Mouse (Mus musculus): Measurements from ENCODE around the gene Gm20425. TPM values are rescaled to one million over a fixed set of nuclear protein-coding genes. Genes with fewer than 3 reads are reported as not detected.

Gene Gm20425
- polyA plus RNA-seq, 1 experiment: not detected

DNA sequence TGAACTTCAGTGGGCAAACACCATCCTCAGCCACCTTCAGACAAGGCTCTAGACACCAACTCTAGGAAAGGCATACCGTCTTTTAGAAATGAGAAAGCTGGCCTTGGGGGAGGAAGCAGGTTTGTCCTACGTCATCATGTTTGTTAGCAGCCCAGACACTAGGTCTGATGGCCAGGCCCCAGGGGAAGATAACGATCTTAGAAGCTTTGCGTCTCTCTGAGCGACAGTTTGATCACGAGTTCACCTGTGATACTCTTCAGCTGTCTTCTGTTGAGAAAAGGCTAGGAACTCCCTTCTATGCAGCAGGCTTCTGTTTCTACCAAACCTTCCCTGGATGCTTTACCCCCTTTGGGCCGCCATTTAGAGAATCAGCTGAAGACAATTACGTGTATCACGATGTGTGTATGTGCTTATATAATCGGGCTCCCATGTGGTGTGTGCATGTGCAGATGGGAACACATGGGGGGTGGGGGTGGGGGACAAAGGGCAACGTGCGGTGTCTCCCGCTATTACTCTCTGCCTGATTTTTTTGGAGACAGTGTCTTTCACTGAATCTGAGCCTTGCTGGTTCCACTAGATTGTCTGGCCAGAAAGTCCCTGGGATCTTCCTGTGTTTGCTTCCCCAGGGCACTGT, 1.6 kb downstream of the Gm20425 start:
- 81% methylated on average over 13 of the region's 13 CpGs for WGBS

DNA sequence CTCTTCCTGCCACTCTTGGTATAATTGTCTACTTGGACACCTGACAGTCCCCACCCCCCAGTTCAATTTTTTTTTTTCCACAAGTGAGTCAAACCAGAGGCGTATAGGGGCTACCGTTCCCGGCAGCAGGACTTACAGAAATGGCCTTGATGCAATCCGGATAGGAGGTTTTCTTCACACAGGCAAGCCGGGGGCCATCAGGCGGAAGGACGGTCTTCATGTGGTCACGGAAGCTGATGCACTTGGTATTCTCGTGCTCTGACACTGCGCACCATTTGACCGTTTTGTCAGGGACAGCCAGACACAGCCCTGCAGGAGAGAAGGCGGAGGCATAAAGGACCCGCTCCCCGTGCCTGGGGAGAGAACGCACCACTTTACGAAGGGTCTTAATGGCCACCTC, 2.3 kb downstream of the Gm20425 start:
- Histone ChIP-seq H3K27ac (ENCODE audit: insufficient read depth, low read depth, low read length) (no peak overlapping the region), H3K4me1 (ENCODE audit: control insufficient read depth, insufficient read depth, low read length) (peaks cover 8% of the 10 kb centered on the region), H3K4me3 (ENCODE audit: insufficient read depth, low read depth, low read length) (no peak overlapping the region)
- TF ChIP-seq CTCF (IDR thresholded peaks at IDR 0.05; ENCODE audit: insufficient read depth, low read depth, low read length) (no peak), POLR2A (IDR thresholded peaks at IDR 0.05; ENCODE audit: insufficient read depth, low read depth, low read length) (no peak)
- whole genome bisulfite sequencing: 95% methylated on average over 16 of the region's 16 CpGs

More for the DNA sequence above, 1.6 kb downstream of the Gm20425 start:
- TF ChIP-seq CTCF (IDR thresholded peaks at IDR 0.05; ENCODE audit: insufficient read depth, low read depth, low read length) (no peak), POLR2A (IDR thresholded peaks at IDR 0.05; ENCODE audit: insufficient read depth, low read depth, low read length) (no peak)
- Histone ChIP-seq H3K4me1 (ENCODE audit: control insufficient read depth, insufficient read depth, low read length) (peaks cover 8% of the 10 kb centered on the region), H3K27ac (ENCODE audit: insufficient read depth, low read depth, low read length) (no peak overlapping the region), H3K4me3 (ENCODE audit: insufficient read depth, low read depth, low read length) (no peak overlapping the region)

- WGBS: 87% methylated on average over 15 of the region's 15 CpGs
- no peak overlapping the region for H3K27ac ChIP-seq (ENCODE audit: insufficient read depth, low read depth, low read length)
- no peak overlapping the region for H3K4me3 ChIP-seq (ENCODE audit: insufficient read depth, low read depth, low read length)
- peaks cover 8% of the 10 kb centered on the region for H3K4me1 ChIP-seq (ENCODE audit: control insufficient read depth, insufficient read depth, low read length)
- TF ChIP-seq CTCF (IDR thresholded peaks at IDR 0.05; ENCODE audit: insufficient read depth, low read depth, low read length): no peak
These were observed 3.3 kb downstream of the Gm20425 start for GRCm38 (mm10) chr9:103226806-103227205.

DNA sequence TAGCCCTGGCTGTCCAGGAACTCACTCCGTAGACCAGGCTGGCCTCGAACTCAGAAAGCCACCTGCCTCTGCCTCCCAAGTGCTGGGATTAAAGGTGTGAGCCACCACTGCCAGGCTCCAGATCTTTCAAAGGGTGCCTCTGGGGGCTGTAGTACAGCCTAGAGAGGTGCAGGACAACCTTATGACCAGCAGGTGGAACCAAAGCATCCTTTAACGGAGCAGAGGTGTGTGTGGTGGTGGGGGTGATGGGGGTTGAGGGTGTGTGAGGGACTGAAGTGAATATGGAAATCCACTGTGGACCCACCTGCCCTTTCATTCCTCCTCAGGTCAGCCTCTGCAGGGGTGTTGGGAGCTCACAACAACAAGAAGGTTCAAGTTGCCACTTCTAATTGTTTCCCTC, 4.6 kb downstream of the Gm20425 start:
- H3K4me3 ChIP-seq (ENCODE audit: insufficient read depth, low read depth, low read length): no peak overlapping the region
- WGBS: 70% methylated on average over 3 of the region's 3 CpGs
- peaks cover 5% of the 10 kb centered on the region for H3K4me1 ChIP-seq (ENCODE audit: control insufficient read depth, insufficient read depth, low read length)
- no peak overlapping the region for H3K27ac ChIP-seq (ENCODE audit: insufficient read depth, low read depth, low read length)
- TF ChIP-seq POLR2A (IDR thresholded peaks at IDR 0.05; ENCODE audit: insufficient read depth, low read depth, low read length) (no peak), CTCF (IDR thresholded peaks at IDR 0.05; ENCODE audit: insufficient read depth, low read depth, low read length) (no peak)

- Histone ChIP-seq H3K27ac (ENCODE audit: insufficient read depth, low read depth, low read length) (no peak overlapping the region), H3K4me1 (ENCODE audit: control insufficient read depth, insufficient read depth, low read length) (no peaks in the 10 kb centered on the region), H3K4me3 (ENCODE audit: insufficient read depth, low read depth, low read length) (no peak overlapping the region)
- TF ChIP-seq CTCF (IDR thresholded peaks at IDR 0.05; ENCODE audit: insufficient read depth, low read depth, low read length) (no peak), POLR2A (IDR thresholded peaks at IDR 0.05; ENCODE audit: insufficient read depth, low read depth, low read length) (no peak)
- 97% methylated on average over 7 of the region's 7 CpGs for WGBS
These were observed 5.4 kb downstream of the Gm20425 start for GRCm38 (mm10) chr9:103224721-103225120.

DNA sequence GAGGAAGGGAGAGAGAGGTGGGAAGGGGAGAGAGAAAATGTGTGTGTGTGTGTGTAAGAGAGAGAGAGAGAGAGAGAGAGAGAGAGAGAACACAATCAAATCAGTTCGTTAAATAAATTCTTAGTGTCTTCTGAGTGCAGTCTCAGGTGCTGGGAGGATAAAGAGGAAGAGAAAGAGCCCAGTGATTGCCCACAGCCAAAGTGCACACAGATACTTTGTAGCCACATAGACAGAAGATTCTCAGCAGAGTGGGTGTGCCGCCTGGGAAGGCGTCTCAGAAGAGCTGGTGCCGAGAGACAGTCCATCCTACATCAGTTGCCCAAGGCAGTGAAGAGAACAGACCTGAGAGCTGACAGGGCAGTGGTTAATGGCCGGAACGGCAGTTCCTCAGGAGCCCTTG, 15.8 kb downstream of the Gm20425 start:
- H3K27ac ChIP-seq (ENCODE audit: insufficient read depth, low read depth, low read length): no peak overlapping the region

GRCm38 (mm10) chr9:103213631-103214030, 16.5 kb downstream of the Gm20425 start:
- Histone ChIP-seq H3K4me1 (ENCODE audit: control insufficient read depth, insufficient read depth, low read length) (no peaks in the 10 kb centered on the region), H3K27ac (ENCODE audit: insufficient read depth, low read depth, low read length) (no peak overlapping the region), H3K4me3 (ENCODE audit: insufficient read depth, low read depth, low read length) (no peak overlapping the region)
- 62% methylated on average over 2 of the region's 2 CpGs for WGBS
- no peak for TF ChIP-seq CTCF (IDR thresholded peaks at IDR 0.05; ENCODE audit: insufficient read depth, low read depth, low read length)
- TF ChIP-seq POLR2A (IDR thresholded peaks at IDR 0.05; ENCODE audit: insufficient read depth, low read depth, low read length): no peak

More for the DNA sequence above, 15.8 kb downstream of the Gm20425 start:
- Histone ChIP-seq H3K4me3 (ENCODE audit: insufficient read depth, low read depth, low read length) (no peak overlapping the region), H3K4me1 (ENCODE audit: control insufficient read depth, insufficient read depth, low read length) (no peaks in the 10 kb centered on the region)
- TF ChIP-seq CTCF (IDR thresholded peaks at IDR 0.05; ENCODE audit: insufficient read depth, low read depth, low read length) (no peak), POLR2A (IDR thresholded peaks at IDR 0.05; ENCODE audit: insufficient read depth, low read depth, low read length) (no peak)
- WGBS: 90% methylated on average over 6 of the region's 6 CpGs

DNA sequence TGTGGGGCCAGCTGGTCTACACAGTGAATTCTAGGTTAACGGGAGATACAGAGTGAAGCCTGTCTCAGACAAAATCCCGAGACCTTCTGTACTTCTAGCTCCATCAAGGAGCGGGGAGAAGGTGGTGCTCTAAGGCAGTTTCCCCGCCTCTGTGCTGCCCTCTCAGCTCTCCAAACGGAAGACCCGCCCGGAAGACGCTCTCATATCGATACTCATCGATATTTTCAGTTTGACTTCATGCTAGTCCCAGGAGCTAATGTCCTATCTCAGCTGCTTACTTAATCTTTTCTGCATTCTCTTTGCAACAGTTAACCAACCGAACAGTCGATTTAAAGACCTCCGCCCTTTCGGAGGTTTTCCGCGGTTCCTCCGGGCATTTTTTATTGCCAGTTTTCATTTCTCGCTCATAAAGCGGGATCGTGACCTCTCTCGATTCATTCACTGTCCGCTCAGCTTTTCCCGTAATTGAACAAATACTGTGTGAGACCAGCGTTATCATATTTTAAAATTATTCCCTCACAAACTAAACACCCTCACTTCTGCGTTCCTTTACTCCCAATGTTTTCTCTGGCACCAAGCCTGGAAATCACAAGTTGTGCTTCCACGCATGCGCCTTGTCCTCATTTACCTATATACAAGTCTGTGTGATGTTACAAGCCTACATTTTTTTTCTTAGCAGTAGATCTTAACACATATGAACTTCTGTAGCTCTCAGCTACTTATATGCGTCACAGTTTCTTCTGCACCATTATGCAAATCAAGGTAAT, 17.3 kb downstream of the Gm20425 start:
- Histone ChIP-seq H3K4me3 (ENCODE audit: insufficient read depth, low read depth, low read length) (no peak overlapping the region), H3K4me1 (ENCODE audit: control insufficient read depth, insufficient read depth, low read length) (peaks cover 2% of the 10 kb centered on the region; the same call in 1 of the 2 replicates), H3K27ac (ENCODE audit: insufficient read depth, low read depth, low read length) (no peak overlapping the region)
- 79% methylated on average over 28 of the region's 28 CpGs for WGBS
- TF ChIP-seq CTCF (IDR thresholded peaks at IDR 0.05; ENCODE audit: insufficient read depth, low read depth, low read length) (no peak), POLR2A (IDR thresholded peaks at IDR 0.05; ENCODE audit: insufficient read depth, low read depth, low read length) (no peak)

DNA sequence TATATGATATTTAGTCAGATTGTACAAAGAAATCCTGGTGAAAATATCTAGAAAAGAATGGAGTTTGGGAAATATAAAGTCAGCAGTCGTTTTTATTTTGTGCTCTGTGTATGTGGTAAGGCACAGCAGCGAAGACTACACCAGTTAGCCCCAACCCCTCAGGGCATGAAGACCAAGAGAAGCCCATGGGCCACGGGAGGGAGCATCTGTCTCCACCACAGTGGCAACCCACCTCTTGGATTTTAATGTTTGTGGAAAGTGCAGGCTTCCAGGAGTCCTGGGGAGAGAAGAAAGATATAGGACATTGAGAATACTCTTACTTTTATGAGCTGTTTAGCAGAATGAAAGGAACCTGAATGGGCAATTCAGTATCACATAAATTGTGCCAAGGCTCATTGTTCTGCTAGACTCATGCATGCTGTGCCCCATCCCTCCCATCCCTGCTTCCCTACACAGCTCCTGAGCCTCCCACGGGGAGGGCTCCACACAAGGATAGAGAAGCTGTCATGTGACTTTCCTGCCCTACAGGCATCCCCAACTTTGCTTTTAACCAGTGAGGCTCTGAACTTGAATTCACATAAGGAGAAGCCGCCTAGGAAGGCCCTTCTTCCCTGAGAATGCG, 21.2 kb downstream of the Gm20425 start:
- H3K4me1 ChIP-seq (ENCODE audit: control insufficient read depth, insufficient read depth, low read length): peaks cover 2% of the 10 kb centered on the region; the same call in 1 of the 2 replicates
- WGBS: 67% methylated on average over 6 of the region's 6 CpGs

More for the DNA sequence above, 21.2 kb downstream of the Gm20425 start:
- no peak overlapping the region for H3K27ac ChIP-seq (ENCODE audit: insufficient read depth, low read depth, low read length)
- H3K4me3 ChIP-seq (ENCODE audit: insufficient read depth, low read depth, low read length): no peak overlapping the region
- TF ChIP-seq POLR2A (IDR thresholded peaks at IDR 0.05; ENCODE audit: insufficient read depth, low read depth, low read length) (no peak), CTCF (IDR thresholded peaks at IDR 0.05; ENCODE audit: insufficient read depth, low read depth, low read length) (no peak)

All from olfactory bulb, adult 2 months (tissue).